Mouse (Mus musculus): ENCODE measurements around the gene Gm8127.
"Not testable (repeated sequence)": the region's sequence is repeated elsewhere in the genome, so short reads cannot be mapped to it uniquely, and the experiment has no call there.

Gm8127 gene

GRCm38 (mm10) chr14:43293503-43293902 is at the start of gene Gm8127:
Gene Gm8127, minus strand, starts transcription at chr14:43293832.
- ATAC-seq (ENCODE audit: insufficient number of reproducible peaks, low FRiP score, low TSS enrichment), result not testable (repeated sequence)

DNA sequence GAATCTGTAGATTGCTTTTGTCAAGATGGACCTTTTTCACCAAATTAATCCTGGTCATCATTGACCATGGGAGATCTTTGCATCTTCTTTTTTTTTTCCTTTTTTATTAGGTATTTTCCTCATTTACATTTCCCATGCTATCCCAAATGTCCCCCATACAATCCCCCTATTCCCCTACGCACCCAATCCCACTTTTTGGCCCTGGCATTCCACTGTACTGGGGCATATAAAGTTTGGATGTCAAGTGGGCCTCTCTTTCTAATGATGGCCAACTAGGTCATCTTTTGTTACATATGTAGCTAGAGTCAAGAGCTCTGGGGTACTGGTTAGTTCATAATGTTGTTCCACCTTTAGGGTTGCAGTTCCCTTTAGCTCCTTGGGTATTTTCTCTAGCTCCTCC is 44.0 kb upstream of the Gm8127 start:
- ATAC-seq (ENCODE audit: insufficient number of reproducible peaks, low FRiP score, low TSS enrichment), result not testable (repeated sequence)

DNA sequence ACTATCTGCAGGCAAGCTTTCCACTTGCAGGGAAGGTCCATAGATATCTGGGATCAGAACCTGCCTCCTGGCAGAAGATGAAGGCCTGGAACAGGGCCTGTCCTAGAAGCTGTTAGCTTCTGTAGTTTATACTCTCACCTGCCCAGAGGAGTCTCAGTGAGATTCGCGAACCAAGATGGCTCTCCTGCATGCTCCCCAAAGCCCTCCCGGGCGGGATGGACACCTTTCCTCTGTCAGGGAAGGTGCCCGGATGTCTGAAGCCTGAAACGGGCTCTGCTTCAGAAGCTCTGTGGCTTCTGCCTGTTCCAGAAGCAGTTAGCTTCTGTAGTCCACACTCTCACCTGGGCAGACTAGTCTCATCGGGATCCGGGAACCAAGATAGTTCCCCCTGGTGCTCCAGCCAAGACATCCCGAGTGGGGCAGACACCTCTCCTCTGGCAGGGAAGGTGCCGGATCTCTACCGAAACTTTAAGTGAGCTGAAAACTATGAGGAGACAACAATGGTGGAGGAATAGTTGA is 37.8 kb upstream of the Gm8127 start:
- ATAC-seq (ENCODE audit: insufficient number of reproducible peaks, low FRiP score, low TSS enrichment), result not testable (repeated sequence)

- not testable (repeated sequence) for ATAC-seq (ENCODE audit: insufficient number of reproducible peaks, low FRiP score, low TSS enrichment)
Measured at GRCm38 (mm10) chr14:43328603-43329002, 35.0 kb upstream of the Gm8127 start.

GRCm38 (mm10) chr14:43319516-43319915 is 25.9 kb upstream of the Gm8127 start:
- ATAC-seq (ENCODE audit: insufficient number of reproducible peaks, low FRiP score, low TSS enrichment), result not testable (repeated sequence)

GRCm38 (mm10) chr14:43278681-43279080 is 15.0 kb downstream of the Gm8127 start:
- ATAC-seq (ENCODE audit: insufficient number of reproducible peaks, low FRiP score, low TSS enrichment), result not testable (repeated sequence)

GRCm38 (mm10) chr14:43278146-43278545 is 15.5 kb downstream of the Gm8127 start:
- not testable (repeated sequence) for ATAC-seq (ENCODE audit: insufficient number of reproducible peaks, low FRiP score, low TSS enrichment)

GRCm38 (mm10) chr14:43277468-43277867 is 16.2 kb downstream of the Gm8127 start:
- not testable (repeated sequence) for ATAC-seq (ENCODE audit: insufficient number of reproducible peaks, low FRiP score, low TSS enrichment)

DNA sequence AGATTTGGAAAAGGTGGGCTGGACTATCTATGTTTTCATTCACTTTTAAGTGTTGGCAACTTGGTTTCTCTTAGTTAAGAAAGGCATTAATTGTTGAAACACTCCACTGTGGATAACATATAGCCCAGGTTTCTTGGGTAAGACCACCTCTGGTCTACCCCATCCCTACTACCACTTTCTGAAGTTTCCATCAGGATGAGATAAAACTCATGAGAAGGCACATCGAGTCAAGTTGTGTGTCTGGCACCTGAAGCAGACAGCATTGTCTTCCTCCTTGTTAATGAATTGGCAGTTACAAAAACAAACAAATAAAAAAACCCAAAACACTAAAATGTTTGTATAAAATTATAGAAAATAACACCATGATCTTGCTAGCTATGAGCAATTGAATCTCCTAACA is 17.9 kb downstream of the Gm8127 start:
- not testable (repeated sequence) for ATAC-seq (ENCODE audit: insufficient number of reproducible peaks, low FRiP score, low TSS enrichment)

GRCm38 (mm10) chr14:43274986-43275511 is 18.6 kb downstream of the Gm8127 start, which contains the start of gene Gm9732:
Gene Gm9732, plus strand, starts transcription at chr14:43275036.
- ATAC-seq (ENCODE audit: insufficient number of reproducible peaks, low FRiP score, low TSS enrichment), result not testable (repeated sequence)

DNA sequence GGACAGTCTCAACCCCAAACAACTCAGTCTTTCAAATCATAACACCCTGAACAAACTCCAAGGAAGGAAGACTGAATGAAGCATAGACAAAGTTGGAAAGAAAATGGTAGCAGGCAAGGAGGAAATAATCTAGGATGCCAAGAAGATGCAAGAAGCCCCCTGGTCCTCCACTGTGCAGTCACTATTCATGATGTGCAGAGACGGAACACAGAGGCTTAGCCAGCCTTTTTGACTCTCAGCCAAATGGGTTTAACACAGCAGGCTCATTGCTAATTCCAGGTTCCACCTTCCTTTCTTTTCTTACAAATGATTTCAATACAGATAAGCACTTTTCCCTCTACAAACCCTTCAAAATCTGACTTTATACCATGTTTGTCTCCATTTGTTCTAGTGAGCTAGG is 20.5 kb downstream of the Gm8127 start:
- ATAC-seq (ENCODE audit: insufficient number of reproducible peaks, low FRiP score, low TSS enrichment), result not testable (repeated sequence)

- not testable (repeated sequence) for ATAC-seq (ENCODE audit: insufficient number of reproducible peaks, low FRiP score, low TSS enrichment)
Measured at GRCm38 (mm10) chr14:43269211-43269610, 24.4 kb downstream of the Gm8127 start.

GRCm38 (mm10) chr14:43268521-43269084 is 25.0 kb downstream of the Gm8127 start:
- ATAC-seq (ENCODE audit: insufficient number of reproducible peaks, low FRiP score, low TSS enrichment), result not testable (repeated sequence)

GRCm38 (mm10) chr14:43263421-43263820 is 30.2 kb downstream of the Gm8127 start:
- not testable (repeated sequence) for ATAC-seq (ENCODE audit: insufficient number of reproducible peaks, low FRiP score, low TSS enrichment)

DNA sequence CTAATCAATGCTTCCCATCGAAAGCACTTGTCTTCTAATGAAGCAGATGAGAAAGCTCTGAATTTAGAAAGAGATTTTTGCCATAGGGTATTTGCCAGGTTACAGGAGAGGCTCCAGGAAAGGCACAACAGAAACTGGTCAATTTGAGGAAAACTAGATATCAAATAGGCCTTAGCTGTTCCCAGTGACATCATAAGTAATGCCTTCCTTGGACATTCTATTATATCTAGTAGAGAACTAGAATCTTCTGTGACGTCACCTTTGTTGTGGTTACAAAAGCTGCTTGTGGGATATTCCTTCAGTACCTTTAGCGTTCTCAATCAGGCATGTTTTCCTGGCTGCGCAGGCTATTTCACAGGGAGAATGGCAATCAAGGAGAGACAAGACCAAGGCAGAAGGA is 35.3 kb downstream of the Gm8127 start, which contains the start of gene Gm8126:
TSS of gene Gm8126 (plus strand) at position 301 of the 400 bp plus-strand sequence.
- ATAC-seq (ENCODE audit: insufficient number of reproducible peaks, low FRiP score, low TSS enrichment), result not testable (repeated sequence)

DNA sequence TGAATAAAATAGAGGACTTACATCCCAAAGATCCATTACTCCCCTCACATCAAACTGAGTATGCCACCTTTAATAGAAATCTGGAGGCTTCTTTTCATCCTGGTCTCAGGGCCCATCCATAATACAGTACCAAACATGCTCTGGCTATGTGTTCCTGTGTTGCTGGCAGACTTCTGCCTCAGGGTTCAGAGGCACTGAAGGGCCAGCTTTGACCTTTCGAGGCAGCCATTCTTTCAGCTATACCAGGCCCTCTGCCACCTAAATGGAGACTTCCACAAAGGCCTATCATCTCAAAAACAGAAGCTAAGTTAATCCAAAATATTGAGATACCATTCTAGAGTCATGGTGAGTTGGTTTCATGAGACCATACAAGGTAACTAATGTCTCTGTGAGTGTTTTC is 37.1 kb downstream of the Gm8127 start:
- ATAC-seq (ENCODE audit: insufficient number of reproducible peaks, low FRiP score, low TSS enrichment), result not testable (repeated sequence)

- ATAC-seq (ENCODE audit: insufficient number of reproducible peaks, low FRiP score, low TSS enrichment), result not testable (repeated sequence)
Measured at GRCm38 (mm10) chr14:43250549-43251253, 42.9 kb downstream of the Gm8127 start.

- ATAC-seq (ENCODE audit: insufficient number of reproducible peaks, low FRiP score, low TSS enrichment), result not testable (repeated sequence)
Measured at GRCm38 (mm10) chr14:43249611-43250170, 43.9 kb downstream of the Gm8127 start.

All from cerebellum, adult (tissue).